Comparison of ENCODE assay signal across 8 mouse cellular contexts in the genomic region with DNA sequence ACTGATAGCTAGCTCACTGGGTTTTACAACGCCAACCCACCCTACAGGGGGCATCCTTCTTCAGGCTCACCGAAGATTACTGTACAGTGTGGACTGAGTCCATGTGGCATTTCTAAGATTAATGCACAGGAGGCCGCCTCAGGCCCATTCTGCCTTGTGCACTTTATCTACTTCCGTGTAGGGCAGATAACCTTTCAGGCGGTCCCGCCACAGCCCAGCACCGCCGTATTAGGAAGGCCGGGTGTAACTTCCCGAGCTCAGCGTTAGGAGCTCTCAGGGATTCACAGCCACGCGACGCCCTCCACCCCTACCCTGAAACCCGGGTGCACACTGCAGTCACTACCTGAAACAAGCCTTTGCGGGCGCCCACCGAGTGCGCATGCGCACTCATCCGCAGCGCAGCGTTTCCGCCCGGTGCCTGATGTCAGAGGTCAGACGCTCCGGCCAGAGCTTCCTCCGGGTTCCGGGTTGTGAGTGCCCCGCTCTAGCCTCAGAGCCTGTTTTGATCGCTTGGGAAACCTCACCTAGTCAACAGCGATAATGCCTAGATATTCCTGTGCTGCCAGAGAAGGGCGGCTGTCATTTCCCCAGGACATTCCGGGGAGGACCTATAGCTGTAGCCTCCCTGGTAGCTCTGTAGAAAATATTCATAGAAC. TPM values are rescaled to one million over a fixed set of nuclear protein-coding genes. Genes with fewer than 3 reads are reported as not detected.
DNase-seq lines count a peak whose midpoint lies in the region; ATAC-seq and TF ChIP-seq lines count a peak whose summit lies in the region.

No protein-coding gene starts in this region.

- intact Hi-C loops in heart, postnatal 14 days (cut with DNase I) = loop anchor here (10.0 kb wide), 1 partner anchor 72 kb away; no protein-coding TSS in a partner anchor

- H3K36me3 ChIP-seq in E14TG2a.4 (ENCODE audit: insufficient read depth, low read length) = no peaks in the 10 kb centered on the region
- no peaks in the 10 kb centered on the region for H3K36me3 ChIP-seq in forebrain, embryonic 15.5 days
- peaks cover 6% of the 10 kb centered on the region; the same call in 1 of the 2 replicates for H3K36me3 ChIP-seq in liver, postnatal 0 days (replicated peaks; ENCODE audit: insufficient read depth, low read length)
- 0 out of 2 replicates have a peak, but pooled peaks cover 3% of the 10 kb centered on the region for H3K36me3 ChIP-seq in neural tube, embryonic 13.5 days

- 5% methylated on average over 34 of the region's 34 CpGs for WGBS in forebrain, embryonic 15.5 days
- WGBS in liver, postnatal 0 days (ENCODE audit: insufficient replicate concordance) = under 1% methylated on average over 34 of the region's 34 CpGs
- WGBS in neural tube, embryonic 13.5 days = 4% methylated on average over 34 of the region's 34 CpGs

- no peaks in the 10 kb centered on the region; the same call in 1 of the 2 replicates for H3K9me3 ChIP-seq in E14TG2a.4 (ENCODE audit: low read length)
- H3K9me3 ChIP-seq in forebrain, embryonic 15.5 days = no peaks in the 10 kb centered on the region
- H3K9me3 ChIP-seq in liver, postnatal 0 days (ENCODE audit: low read length) = no peaks in the 10 kb centered on the region
- no peaks in the 10 kb centered on the region for H3K9me3 ChIP-seq in neural tube, embryonic 13.5 days

- H3K27me3 ChIP-seq in E14TG2a.4 (ENCODE audit: insufficient read depth, low read length) = no peaks in the 10 kb centered on the region
- no peaks in the 10 kb centered on the region for H3K27me3 ChIP-seq in forebrain, embryonic 15.5 days
- H3K27me3 ChIP-seq in liver, postnatal 0 days (ENCODE audit: insufficient read depth, low read length) = no peaks in the 10 kb centered on the region
- no peaks in the 10 kb centered on the region for H3K27me3 ChIP-seq in neural tube, embryonic 13.5 days

- peak; percentile 93 for ATAC-seq in forebrain, embryonic 15.5 days (replicated peaks)
- ATAC-seq in liver, postnatal 0 days = peak; percentile 90
- peak; percentile 93 for ATAC-seq in neural tube, embryonic 13.5 days (ENCODE audit: low read depth)

- H3K27ac ChIP-seq in forebrain, embryonic 15.5 days (replicated peaks) = peak overlapping the region; percentile 72
- H3K27ac ChIP-seq in liver, postnatal 0 days (ENCODE audit: low read depth) = peak overlapping the region; percentile 98
- H3K27ac ChIP-seq in neural tube, embryonic 13.5 days (replicated peaks) = peak overlapping the region; percentile 74

- TF ChIP-seq CTCF in E14TG2a.4 (conservative IDR thresholded peaks at IDR 0.05; ENCODE audit: low read length) = 0 out of 2 replicates have a peak, but pooled peaks have one; percentile 4
- peak; percentile 50 for TF ChIP-seq CTCF in liver, postnatal 0 days (IDR thresholded peaks at IDR 0.05; ENCODE audit: low read depth)

- DNase-seq in cerebellum, adult 11-12 months = peak; percentile 93
- peak; percentile 91 to 93 for DNase-seq in heart, postnatal 14 days
- peak; percentile 90 for DNase-seq in layer of hippocampus, adult 11-12 months (ENCODE audit: low spot score)
- peak; percentile 90 for DNase-seq in liver, postnatal 0 days
- DNase-seq in telencephalon, adult 2 months (ENCODE audit: low read depth, low spot score) = peak; percentile 79

- peak overlapping the region; percentile 82 for H3K4me3 ChIP-seq in E14TG2a.4 (replicated peaks; ENCODE audit: low read length)
- H3K4me3 ChIP-seq in forebrain, embryonic 15.5 days = peak overlapping the region; percentile 71
- H3K4me3 ChIP-seq in liver, postnatal 0 days (ENCODE audit: low read depth, low read length) = peak overlapping the region; percentile 61
- peak overlapping the region; percentile 53 for H3K4me3 ChIP-seq in neural tube, embryonic 13.5 days

- H3K4me1 ChIP-seq in E14TG2a.4 (replicated peaks; ENCODE audit: low read depth, low read length) = peaks cover 8% of the 10 kb centered on the region
- peaks cover 11% of the 10 kb centered on the region for H3K4me1 ChIP-seq in forebrain, embryonic 15.5 days
- H3K4me1 ChIP-seq in liver, postnatal 0 days (ENCODE audit: insufficient read depth) = peaks cover 39% of the 10 kb centered on the region
- peaks cover 14% of the 10 kb centered on the region for H3K4me1 ChIP-seq in neural tube, embryonic 13.5 days (replicated peaks)

- peak overlapping the region; percentile 76 for H3K4me2 ChIP-seq in forebrain, embryonic 15.5 days (replicated peaks)
- H3K4me2 ChIP-seq in liver, postnatal 0 days (ENCODE audit: low read depth, low read length) = peak overlapping the region; percentile 70
- H3K4me2 ChIP-seq in neural tube, embryonic 13.5 days = peak overlapping the region; percentile 70

- H3K9ac ChIP-seq in forebrain, embryonic 15.5 days (replicated peaks) = peak overlapping the region; percentile 70
- peak overlapping the region; percentile 79 for H3K9ac ChIP-seq in liver, postnatal 0 days (replicated peaks)
- H3K9ac ChIP-seq in neural tube, embryonic 13.5 days = peak overlapping the region; percentile 78

- TF ChIP-seq EP300 in liver, postnatal 0 days (IDR thresholded peaks at IDR 0.05; ENCODE audit: low read depth) = peak; percentile 57; the same call in 1 of the 2 replicates

RNA-seq across cellular contexts. Expression of a gene that starts 6.0 kb away (rescaled TPM):
- 26.0 and 26.4 TPM in 2 replicates for polyA plus RNA-seq in forebrain, embryonic 15.5 days (2015; fragmentation: Nextera tagmentation; extraction: Ambion mirVana)
- total RNA-seq in heart, postnatal 14 days (2021) = 10 to 100 TPM; 36.7 to 37.6 TPM
- polyA plus RNA-seq in liver, postnatal 0 days (2015; fragmentation: Nextera tagmentation; extraction: Ambion mirVana) = 19.9 and 20.0 TPM in 2 replicates
- 26.6 and 26.9 TPM in 2 replicates for polyA plus RNA-seq in neural tube, embryonic 13.5 days (2015; fragmentation: Nextera tagmentation; extraction: Ambion mirVana)

RNA-seq across cellular contexts. Expression of a gene that starts 6.5 kb away (rescaled TPM):
- polyA plus RNA-seq in forebrain, embryonic 15.5 days (2015; fragmentation: Nextera tagmentation; extraction: Ambion mirVana) = 1.7 and 1.9 TPM in 2 replicates
- 10 to 100 TPM; 18.7 to 18.8 TPM for total RNA-seq in heart, postnatal 14 days (2021)
- 2.9 and 3.2 TPM in 2 replicates for polyA plus RNA-seq in liver, postnatal 0 days (2015; fragmentation: Nextera tagmentation; extraction: Ambion mirVana)
- 1.2 and 1.4 TPM in 2 replicates for polyA plus RNA-seq in neural tube, embryonic 13.5 days (2015; fragmentation: Nextera tagmentation; extraction: Ambion mirVana)

Comparison
In these comparisons a context has a peak if more than half of its experiments do, and no peak if none do; other contexts are left out.
1. Peak in every context shown above with its lines: DNase-seq, ATAC-seq, H3K4me3 ChIP-seq and H3K27ac ChIP-seq.